Mouse (Mus musculus) lung, postnatal 0 days (tissue): ENCODE data around the gene Zfp503. TPM values are rescaled to one million over a fixed set of nuclear protein-coding genes. Genes with fewer than 3 reads are reported as not detected.

Source experiments
- ATAC-seq: fragments of 200-750 bp; cut with Nextera tagmentation; 2 replicates; pipeline ENCODE4 v1.8.0; 2017; ENCODE audit warnings: moderate library complexity
- DNase-seq: peaks from one replicate; pipeline ENCODE4 v3.0.0-alpha.2; 2016; ENCODE audit warnings: low spot score
- H3K27ac ChIP-seq: fragments of 300-500 bp; sonication (generic); 2 replicates; pipeline ENCODE4 v1.5.1; 2014; ENCODE audit warnings: antibody characterized with exemption, mild to moderate bottlenecking, low read length, mixed read lengths
- H3K27me3 ChIP-seq: fragments of 300-500 bp; sonication (generic); replicated peaks from 2 replicates; pipeline ENCODE4 v1.6.1; 2014; ENCODE audit warnings: low read length, mixed read lengths; ENCODE audit not compliant: insufficient read depth
- H3K36me3 ChIP-seq: fragments of 300-500 bp; sonication (generic); 2 replicates; pipeline ENCODE4 v1.6.1; 2014; ENCODE audit warnings: low read length, mixed read lengths; ENCODE audit not compliant: insufficient read depth
- H3K4me1 ChIP-seq: fragments of 300-500 bp; sonication (generic); 2 replicates; pipeline ENCODE4 v1.6.1; 2014; ENCODE audit warnings: antibody characterized with exemption, low read depth, low read length, mixed read lengths; ENCODE audit not compliant: insufficient read depth
- H3K4me2 ChIP-seq: fragments of 300-500 bp; sonication (generic); replicated peaks from 2 replicates; pipeline ENCODE4 v1.6.1; 2014; ENCODE audit warnings: low read depth, mild to moderate bottlenecking, low read length, moderate library complexity, mixed read lengths
- H3K4me3 ChIP-seq: fragments of 300-500 bp; sonication (generic); 2 replicates; pipeline ENCODE4 v1.5.1; 2014; ENCODE audit warnings: low read depth, low read length
- H3K9ac ChIP-seq: fragments of 300-500 bp; sonication (generic); replicated peaks from 2 replicates; pipeline ENCODE4 v1.6.1; 2014; ENCODE audit warnings: low read depth, mild to moderate bottlenecking
- H3K9me3 ChIP-seq: fragments of 300-500 bp; sonication (generic); 2 replicates; pipeline ENCODE4 v1.6.1; 2016; ENCODE audit warnings: low read length, mixed read lengths
- CTCF ChIP-seq: IDR thresholded peaks from 2 replicates; pipeline ENCODE4 v1.5.1; 2016; ENCODE audit warnings: antibody characterized with exemption, mild to moderate bottlenecking
- EP300 ChIP-seq: IDR thresholded peaks from 2 replicates; pipeline ENCODE4 v1.6.1; 2016; ENCODE audit warnings: antibody characterized with exemption, mild to moderate bottlenecking, control low read depth
- WGBS: fragments of 180-500 bp; shearing (Covaris S2); extraction: QIAGEN DNeasy Blood & Tissue Kit; methylation state at CpG from one replicate; pipeline ENCODE4 v1.1.7; 2014; 5-methylcytosine and 5-hydroxymethylcytosine counted together
- polyA plus RNA-seq: library from polyadenylated mRNA; unstranded; fragments of >200 nt; fragmentation: Nextera tagmentation; extraction: Ambion mirVana; gene quantifications from 2 replicates; pipeline ENCODE4 v1.2.1, GENCODE M21; 2015

Gene Zfp503
- polyA plus RNA-seq, 1 experiment from 2014 or later: 16.7 TPM

- Histone ChIP-seq H3K4me3 (peak overlapping the region; percentile 74), H3K27me3 (no peaks in the 10 kb centered on the region), H3K4me2 (peak overlapping the region; percentile 93), H3K27ac (peak overlapping the region; percentile 82), H3K9ac (peak overlapping the region; percentile 54), H3K36me3 (no peaks in the 10 kb centered on the region), H3K4me1 (peaks cover 17% of the 10 kb centered on the region), H3K9me3 (no peaks in the 10 kb centered on the region)
- TF ChIP-seq EP300 (no peak), CTCF (no peak)
- 10% methylated on average over 44 of the region's 44 CpGs for WGBS
- ATAC-seq (no peak), DNase-seq (peak; percentile 51)
These were observed 4.9 kb upstream of the Zfp503 start for GRCm38 (mm10) chr14:21994061-21994990.

GRCm38 (mm10) chr14:21993251-21994060, 4.1 kb upstream of the Zfp503 start:
- ATAC-seq: no peak
- peak overlapping the region; percentile 93 for H3K4me2 ChIP-seq
- 47% methylated on average over 14 of the region's 14 CpGs for WGBS
- H3K36me3 ChIP-seq: no peaks in the 10 kb centered on the region
- no peaks in the 10 kb centered on the region for H3K27me3 ChIP-seq
- TF ChIP-seq CTCF (no peak), EP300 (no peak)
- no peaks in the 10 kb centered on the region for H3K9me3 ChIP-seq
- H3K9ac ChIP-seq: peak overlapping the region; percentile 54
- H3K27ac ChIP-seq: peak overlapping the region; percentile 69
- peak overlapping the region; percentile 74 for H3K4me3 ChIP-seq
- H3K4me1 ChIP-seq: peaks cover 17% of the 10 kb centered on the region
- DNase-seq: peak; percentile 52

GRCm38 (mm10) chr14:21992321-21992885, 3.0 kb upstream of the Zfp503 start:
- DNase-seq (no peak), ATAC-seq (no peak)
- WGBS: 78% methylated on average over 4 of the region's 4 CpGs
- Histone ChIP-seq H3K27me3 (no peaks in the 10 kb centered on the region), H3K36me3 (no peaks in the 10 kb centered on the region), H3K4me3 (no peak overlapping the region), H3K4me2 (0 out of 2 replicates have a peak overlapping the region, but pooled peaks have one; percentile 1), H3K27ac (no peak overlapping the region), H3K4me1 (peaks cover 17% of the 10 kb centered on the region), H3K9ac (no peak overlapping the region), H3K9me3 (no peaks in the 10 kb centered on the region)
- TF ChIP-seq EP300 (no peak), CTCF (no peak)

- H3K9me3 ChIP-seq: no peaks in the 10 kb centered on the region
- DNase-seq (no peak), ATAC-seq (no peak)
- WGBS: 52% methylated on average over 5 of the region's 5 CpGs
- peaks cover 17% of the 10 kb centered on the region for H3K4me1 ChIP-seq
- no peaks in the 10 kb centered on the region for H3K36me3 ChIP-seq
- peak overlapping the region; percentile 89; the same call in 1 of the 2 replicates for H3K4me3 ChIP-seq
- H3K27me3 ChIP-seq: no peaks in the 10 kb centered on the region
- H3K4me2 ChIP-seq: peak overlapping the region; percentile 88
- H3K9ac ChIP-seq: 0 out of 2 replicates have a peak overlapping the region, but pooled peaks have one; percentile 27
- 0 out of 2 replicates have a peak overlapping the region, but pooled peaks have one; percentile 98 for H3K27ac ChIP-seq
- TF ChIP-seq CTCF (no peak), EP300 (no peak)
These were observed 2.5 kb upstream of the Zfp503 start for GRCm38 (mm10) chr14:21991856-21992255.

- DNase-seq (peak; percentile 74), ATAC-seq (no peak)
- Histone ChIP-seq H3K36me3 (no peaks in the 10 kb centered on the region), H3K4me3 (peak overlapping the region; percentile 89), H3K9ac (0 out of 2 replicates have a peak overlapping the region, but pooled peaks have one; percentile 27), H3K27ac (peak overlapping the region; percentile 98), H3K4me2 (peak overlapping the region; percentile 88), H3K4me1 (peaks cover 17% of the 10 kb centered on the region), H3K9me3 (no peaks in the 10 kb centered on the region), H3K27me3 (no peaks in the 10 kb centered on the region)
- TF ChIP-seq EP300 (no peak), CTCF (0 out of 2 replicates have a peak, but pooled peaks have one; percentile 10)
- 9% methylated on average over 26 of the region's 26 CpGs for WGBS
These were observed 1.9 kb upstream of the Zfp503 start for GRCm38 (mm10) chr14:21991251-21991780.
